Mouse (Mus musculus) G1E (cell line): Measurements from ENCODE around the gene Gpr107. TPM values are rescaled to one million over a fixed set of nuclear protein-coding genes. Genes with fewer than 3 reads are reported as not detected.
"Not testable (repeated sequence)": the region's sequence is repeated elsewhere in the genome, so short reads cannot be mapped to it uniquely, and the experiment has no call there.

Experiments used
- ATAC-seq: 2 replicates; pipeline ENCODE4 v1.8.0; 2016; ENCODE audit warnings: mild to moderate bottlenecking; ENCODE audit not compliant: insufficient number of reproducible peaks, poor library complexity, low FRiP score, severe bottlenecking; ENCODE audit errors: extremely low read depth
- DNase-seq: peaks from one replicate; pipeline ENCODE4 v3.0.0; 2012; ENCODE audit warnings: low spot score
- H3K27me3 ChIP-seq: 2 replicates; pipeline ENCODE4 v1.6.1; 2012; ENCODE audit warnings: mild to moderate bottlenecking, low read length, inconsistent platforms; ENCODE audit not compliant: insufficient read depth
- H3K36me3 ChIP-seq: replicated peaks from 2 replicates; pipeline ENCODE3; 2012; ENCODE audit warnings: mild to moderate bottlenecking, inconsistent platforms
- H3K4me1 ChIP-seq: 2 replicates; pipeline ENCODE4 v1.6.1; 2012; ENCODE audit warnings: low read depth, low read length, inconsistent platforms, mixed read lengths; ENCODE audit not compliant: insufficient read depth
- H3K4me3 ChIP-seq: 2 replicates; pipeline ENCODE4 v1.5.1; 2012; ENCODE audit warnings: low read depth, mild to moderate bottlenecking, inconsistent platforms, low read length, moderate library complexity, mixed read lengths
- H3K9me3 ChIP-seq: replicated peaks from 2 replicates; pipeline ENCODE4 v1.6.1; 2012; ENCODE audit warnings: inconsistent platforms
- CTCF ChIP-seq: IDR thresholded peaks from 2 replicates; pipeline ENCODE4 v1.5.1; 2012; ENCODE audit warnings: low read depth, low read length, inconsistent platforms, mixed read lengths
- GATA1 ChIP-seq: IDR thresholded peaks from 2 replicates; pipeline ENCODE4 v1.6.1; 2012; ENCODE audit warnings: borderline replicate concordance, low read length, inconsistent platforms, mixed read lengths
- GATA2 ChIP-seq: IDR thresholded peaks from 2 replicates; pipeline ENCODE4 v1.6.1; 2012; ENCODE audit warnings: low read depth, low read length, inconsistent platforms, borderline replicate concordance
- POLR2AphosphoS5 ChIP-seq: IDR thresholded peaks from 2 replicates; pipeline ENCODE4 v1.6.1; 2012; ENCODE audit warnings: low read depth, low read length, inconsistent platforms; ENCODE audit not compliant: insufficient replicate concordance
- TAL1 ChIP-seq: conservative IDR thresholded peaks from 2 replicates; pipeline ENCODE4 v1.6.1; 2012; ENCODE audit warnings: low read depth, low read length, inconsistent platforms, mixed read lengths
- polyA plus RNA-seq: library from polyadenylated mRNA; stranded (reverse); fragments of >175 nt; gene quantifications from 2 replicates; pipeline ENCODE4 v1.2.3, GENCODE M21; 2012
- total RNA-seq, 2 experiments: library from RNA; stranded (forward) in 1 of 2; stranded (reverse) in 1 of 2; fragments of 200-1000 nt in 1 of 2; fragments of >200 nt in 1 of 2; fragmentation: Nextera tagmentation in 1 of 2; gene quantifications; 2 replicates each; pipeline ENCODE4 v1.2.3; 2014 to 2017

Gene Gpr107
- total and polyA plus RNA-seq, 3 experiments = 6.7 to 74.9 (median 37.2) TPM

DNA sequence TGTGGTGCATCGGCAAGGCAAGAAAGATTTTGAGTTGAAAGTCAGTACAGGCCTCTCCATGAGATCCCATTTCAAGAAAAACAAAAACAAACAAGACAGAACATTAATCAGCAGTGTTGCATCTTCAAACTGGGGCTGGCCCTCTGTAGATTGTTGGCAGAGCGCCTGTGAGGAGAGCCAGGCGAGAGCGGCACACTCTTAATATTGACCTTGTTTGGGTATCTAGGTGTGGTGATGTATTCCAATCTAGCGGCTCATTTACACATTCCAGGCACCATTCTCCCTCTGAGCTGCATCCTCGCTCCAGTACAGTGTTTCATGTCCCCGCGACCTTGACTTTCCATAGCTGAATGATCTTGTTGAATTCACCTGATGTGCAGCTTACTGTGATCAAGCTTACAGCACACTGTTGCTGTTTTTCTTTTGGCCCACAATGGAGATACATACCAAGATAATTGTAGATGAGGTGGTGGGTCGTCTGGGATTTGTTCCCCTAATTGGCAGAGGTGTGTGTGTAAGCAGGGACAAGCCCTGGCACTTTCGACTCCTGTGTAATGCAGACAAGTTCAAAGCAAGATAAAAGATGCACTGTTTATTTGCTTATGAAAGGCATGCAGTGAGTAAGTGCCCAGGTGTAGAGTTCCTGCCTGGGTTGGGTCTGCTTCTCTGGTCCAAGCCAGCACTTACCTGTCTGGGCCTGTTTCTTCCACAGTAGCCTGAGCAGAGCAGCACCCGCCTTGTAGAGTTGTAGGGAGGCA is 11.4 kb downstream of the Gpr107 start:
- peaks cover 78% of the 10 kb centered on the region for H3K36me3 ChIP-seq
- peaks cover 57% of the 10 kb centered on the region for H3K4me1 ChIP-seq
- DNase-seq (no peak), ATAC-seq (no peak)
- TF ChIP-seq POLR2AphosphoS5 = no peak
- no peak for TF ChIP-seq CTCF
- TF ChIP-seq GATA1 = no peak
- TF ChIP-seq TAL1 = no peak
- TF ChIP-seq GATA2 = no peak
- no peaks in the 10 kb centered on the region for H3K27me3 ChIP-seq
- H3K4me3 ChIP-seq = no peak overlapping the region
- H3K9me3 ChIP-seq = no peaks in the 10 kb centered on the region

DNA sequence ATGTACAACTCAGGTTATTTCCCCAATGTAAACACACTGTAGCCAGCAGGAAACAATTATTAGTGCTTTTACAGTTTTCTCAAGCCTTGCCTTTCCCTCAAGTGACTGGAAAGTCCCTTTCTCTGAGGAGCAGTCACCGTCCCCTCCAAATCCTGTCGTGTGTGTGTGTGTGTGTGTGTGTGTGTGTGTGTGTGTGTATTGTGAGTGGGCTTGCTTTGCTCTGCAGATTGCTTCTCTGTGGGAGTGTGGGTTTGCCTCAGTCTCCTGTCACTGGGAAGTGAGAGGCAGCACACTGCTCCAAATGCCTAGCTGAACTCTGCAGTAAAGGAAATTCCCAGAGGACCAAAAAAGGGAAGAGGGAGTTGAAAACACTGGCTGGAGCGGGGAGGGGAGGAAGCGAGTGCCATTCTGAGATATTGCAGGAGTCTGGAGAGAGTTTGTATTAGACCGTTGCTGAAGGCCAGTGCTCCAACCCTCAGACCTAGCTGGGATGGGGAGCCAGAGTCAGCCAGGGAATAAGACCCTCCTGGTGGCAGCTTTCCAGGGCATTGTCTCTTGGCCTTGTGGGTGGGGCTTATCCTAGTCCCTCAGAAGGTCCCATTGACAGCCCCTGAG is 12.8 kb downstream of the Gpr107 start:
- Histone ChIP-seq H3K9me3 (no peaks in the 10 kb centered on the region), H3K4me1 (peaks cover 44% of the 10 kb centered on the region), H3K4me3 (no peak overlapping the region), H3K36me3 (peaks cover 80% of the 10 kb centered on the region), H3K27me3 (no peaks in the 10 kb centered on the region)
- TF ChIP-seq TAL1 = no peak
- TF ChIP-seq CTCF = no peak
- TF ChIP-seq GATA2 = no peak
- TF ChIP-seq POLR2AphosphoS5 = no peak
- no peak for TF ChIP-seq GATA1
- no peak for DNase-seq
- no peak for ATAC-seq

GRCm38 (mm10) chr2:31165529-31165928 is 13.4 kb downstream of the Gpr107 start:
- Histone ChIP-seq H3K36me3 (peaks cover 80% of the 10 kb centered on the region), H3K27me3 (no peaks in the 10 kb centered on the region), H3K4me1 (peaks cover 39% of the 10 kb centered on the region), H3K9me3 (no peaks in the 10 kb centered on the region), H3K4me3 (no peak overlapping the region)
- DNase-seq (no peak), ATAC-seq (no peak)
- no peak for TF ChIP-seq POLR2AphosphoS5
- no peak for TF ChIP-seq GATA1
- no peak for TF ChIP-seq CTCF
- TF ChIP-seq GATA2 = no peak
- TF ChIP-seq TAL1 = no peak

- Histone ChIP-seq H3K4me1 (peaks cover 26% of the 10 kb centered on the region), H3K36me3 (peaks cover 91% of the 10 kb centered on the region)
- ATAC-seq = not testable (repeated sequence)
Observed at GRCm38 (mm10) chr2:31167571-31167970, 15.5 kb downstream of the Gpr107 start.

GRCm38 (mm10) chr2:31169001-31169400 is 16.9 kb downstream of the Gpr107 start:
- no peak for DNase-seq
- H3K9me3 ChIP-seq = no peaks in the 10 kb centered on the region
- ATAC-seq = no peak
- no peaks in the 10 kb centered on the region for H3K27me3 ChIP-seq
- no peak overlapping the region for H3K4me3 ChIP-seq
- peaks cover 93% of the 10 kb centered on the region for H3K36me3 ChIP-seq
- no peak for TF ChIP-seq GATA1
- TF ChIP-seq CTCF = no peak
- TF ChIP-seq GATA2 = no peak
- TF ChIP-seq TAL1 = no peak
- no peak for TF ChIP-seq POLR2AphosphoS5
- peaks cover 15% of the 10 kb centered on the region for H3K4me1 ChIP-seq

More at GRCm38 (mm10) chr2:31167571-31167970, 15.5 kb downstream of the Gpr107 start:
- not testable (repeated sequence) for H3K4me3 ChIP-seq, H3K27me3 ChIP-seq, H3K9me3 ChIP-seq, DNase-seq

- Histone ChIP-seq H3K9me3 (no peaks in the 10 kb centered on the region), H3K4me1 (peaks cover 5% of the 10 kb centered on the region), H3K27me3 (no peaks in the 10 kb centered on the region), H3K36me3 (peaks cover 93% of the 10 kb centered on the region), H3K4me3 (no peak overlapping the region)
- ATAC-seq = no peak
- DNase-seq = no peak
- no peak for TF ChIP-seq CTCF
- TF ChIP-seq POLR2AphosphoS5 = no peak
- TF ChIP-seq GATA2 = no peak
- TF ChIP-seq TAL1 = no peak
- TF ChIP-seq GATA1 = no peak
Observed at GRCm38 (mm10) chr2:31170164-31170563, 18.0 kb downstream of the Gpr107 start.
